Mouse (Mus musculus): Measurements from ENCODE around the gene Eml1. TPM values are rescaled to one million over a fixed set of nuclear protein-coding genes. Genes with fewer than 3 reads are reported as not detected.

The Eml1 gene
- polyA plus RNA-seq, 1 experiment from 2014 or later, result 10.6 TPM

DNA sequence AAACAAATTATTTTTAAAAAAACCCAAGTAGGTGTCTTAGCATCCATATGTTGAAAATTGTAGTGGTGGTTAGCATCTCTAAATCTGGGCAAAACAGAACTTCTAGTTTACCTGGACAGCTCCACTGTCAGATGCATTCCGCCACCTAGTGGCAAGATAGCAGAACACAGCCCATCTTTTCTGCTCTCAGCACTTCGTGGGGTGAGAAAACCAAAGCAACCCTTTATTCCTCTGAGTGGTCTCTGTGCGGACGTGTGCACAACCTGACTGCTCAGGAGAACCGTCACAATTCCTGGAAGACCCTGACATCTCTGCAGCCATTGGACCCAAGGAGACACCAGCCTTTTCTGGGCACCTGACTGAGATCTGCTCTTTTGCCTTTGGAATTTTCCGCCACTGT lies 170.3 kb downstream of the Eml1 start:
- no peaks in the 10 kb centered on the region for H3K9me3 ChIP-seq (replicated peaks)
- no peak overlapping the region for H3K4me3 ChIP-seq
- H3K36me3 ChIP-seq, result no peaks in the 10 kb centered on the region
- no peak for ATAC-seq
- WGBS (ENCODE audit: insufficient replicate concordance), result 16% methylated on average over 6 of the region's 6 CpGs
- no peak overlapping the region for H3K4me2 ChIP-seq
- no peaks in the 10 kb centered on the region for H3K4me1 ChIP-seq
- H3K9ac ChIP-seq, result no peak overlapping the region
- H3K27ac ChIP-seq, result no peak overlapping the region
- peaks cover 15% of the 10 kb centered on the region; the same call in 1 of the 2 replicates for H3K27me3 ChIP-seq (replicated peaks)

DNA sequence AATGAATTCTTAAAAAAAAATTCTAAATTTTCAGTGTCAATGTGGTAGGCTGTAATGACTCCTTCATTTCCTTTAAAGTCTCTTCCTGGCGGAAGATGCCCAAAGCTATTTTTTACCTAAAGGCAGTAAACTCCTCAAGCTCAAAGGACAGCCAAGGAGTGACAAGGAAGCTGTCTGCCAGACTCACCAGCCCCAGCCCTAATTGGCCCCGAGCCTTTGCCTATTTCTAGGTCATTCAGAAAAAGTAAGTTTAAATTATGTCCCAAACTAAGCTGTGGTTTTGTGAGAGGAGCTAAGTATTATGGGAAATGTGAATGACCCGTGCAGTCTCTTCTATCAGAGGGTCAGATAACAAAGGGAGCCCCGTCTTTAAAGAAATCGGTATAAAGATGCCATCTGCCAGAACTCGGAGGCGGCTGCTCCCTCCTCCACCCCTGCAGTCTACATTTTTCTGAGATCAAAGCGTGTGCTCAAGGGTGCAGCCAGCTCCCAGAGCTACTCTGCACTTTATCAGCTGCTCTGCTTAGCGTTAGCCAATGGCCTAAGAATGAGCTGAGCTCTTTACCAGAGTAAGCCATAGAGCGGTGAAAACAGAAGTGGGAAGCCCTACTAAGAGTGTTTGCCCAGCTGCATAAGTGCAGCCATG lies 175.9 kb downstream of the Eml1 start:
- ATAC-seq, result no peak
- Histone ChIP-seq H3K4me3 (no peak overlapping the region), H3K4me2 (no peak overlapping the region), H3K27me3 (replicated peaks) (peaks cover 27% of the 10 kb centered on the region), H3K27ac (no peak overlapping the region), H3K9ac (no peak overlapping the region), H3K9me3 (replicated peaks) (0 out of 2 replicates have a peak, but pooled peaks cover 3% of the 10 kb centered on the region), H3K36me3 (no peaks in the 10 kb centered on the region), H3K4me1 (no peaks in the 10 kb centered on the region)
- 26% methylated on average over 10 of the region's 10 CpGs for WGBS (ENCODE audit: insufficient replicate concordance)

DNA sequence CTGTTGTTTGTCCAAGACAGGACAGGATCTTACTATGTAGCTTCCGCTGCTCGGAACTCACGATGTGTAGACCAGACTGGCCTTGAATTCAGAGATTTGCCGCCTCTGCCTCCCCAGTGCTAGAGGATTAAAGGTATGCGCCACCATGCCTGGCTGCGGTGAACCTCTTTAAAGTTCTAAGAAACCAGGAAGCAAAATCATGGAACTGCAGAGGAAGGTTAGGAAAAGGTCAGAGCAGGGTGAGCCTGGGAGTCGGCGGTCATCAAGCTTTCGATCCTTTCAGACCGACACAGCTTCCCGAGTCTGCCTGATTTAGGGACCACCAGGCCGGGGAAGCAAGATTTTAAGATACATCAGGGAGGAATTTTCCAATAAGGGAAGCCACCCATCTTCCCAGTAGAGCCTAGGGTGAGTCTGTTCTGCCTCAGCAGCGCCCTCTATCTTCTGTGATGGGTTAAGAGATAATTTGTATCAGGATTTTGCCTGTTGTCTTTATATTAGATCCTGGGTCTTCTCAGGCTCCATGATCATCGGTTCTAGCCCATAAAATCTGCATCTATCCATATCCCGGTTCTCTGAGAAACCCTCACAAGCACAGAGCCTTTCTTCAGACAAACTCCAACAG lies 176.6 kb downstream of the Eml1 start:
- H3K4me3 ChIP-seq, result no peak overlapping the region
- no peak overlapping the region for H3K4me2 ChIP-seq
- ATAC-seq, result no peak
- H3K4me1 ChIP-seq, result no peaks in the 10 kb centered on the region
- peaks cover 33% of the 10 kb centered on the region for H3K27me3 ChIP-seq (replicated peaks)
- no peaks in the 10 kb centered on the region for H3K36me3 ChIP-seq
- H3K9ac ChIP-seq, result no peak overlapping the region
- H3K27ac ChIP-seq, result no peak overlapping the region
- 61% methylated on average over 15 of the region's 15 CpGs for WGBS (ENCODE audit: insufficient replicate concordance)
- 0 out of 2 replicates have a peak, but pooled peaks cover 3% of the 10 kb centered on the region for H3K9me3 ChIP-seq (replicated peaks)

DNA sequence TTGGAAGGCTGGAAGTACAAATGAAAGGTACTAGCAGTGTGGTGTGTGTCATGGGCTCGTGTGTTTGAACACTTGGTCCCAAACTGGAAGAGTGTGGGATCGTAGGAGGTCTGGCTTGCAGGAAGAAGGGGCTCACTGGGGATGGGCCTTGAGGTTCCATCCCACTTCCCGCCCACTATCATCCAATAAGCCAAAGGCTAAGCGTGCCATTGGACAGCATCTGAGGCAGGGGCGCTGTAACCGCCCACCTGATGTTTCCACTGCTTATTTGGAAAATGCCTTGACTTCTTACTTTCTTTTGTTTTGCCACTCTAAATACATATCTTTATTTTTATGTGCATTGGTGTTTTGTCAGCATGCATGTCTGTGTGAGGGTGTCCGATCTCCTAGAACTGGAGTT lies 181.0 kb downstream of the Eml1 start:
- Histone ChIP-seq H3K9me3 (replicated peaks) (0 out of 2 replicates have a peak, but pooled peaks cover 3% of the 10 kb centered on the region), H3K27me3 (replicated peaks) (peaks cover 57% of the 10 kb centered on the region), H3K4me2 (no peak overlapping the region), H3K9ac (no peak overlapping the region), H3K36me3 (no peaks in the 10 kb centered on the region), H3K27ac (no peak overlapping the region), H3K4me1 (peaks cover 19% of the 10 kb centered on the region; the same call in 1 of the 2 replicates), H3K4me3 (no peak overlapping the region)
- WGBS (ENCODE audit: insufficient replicate concordance), result 71% methylated on average over 7 of the region's 7 CpGs
- ATAC-seq, result no peak

DNA sequence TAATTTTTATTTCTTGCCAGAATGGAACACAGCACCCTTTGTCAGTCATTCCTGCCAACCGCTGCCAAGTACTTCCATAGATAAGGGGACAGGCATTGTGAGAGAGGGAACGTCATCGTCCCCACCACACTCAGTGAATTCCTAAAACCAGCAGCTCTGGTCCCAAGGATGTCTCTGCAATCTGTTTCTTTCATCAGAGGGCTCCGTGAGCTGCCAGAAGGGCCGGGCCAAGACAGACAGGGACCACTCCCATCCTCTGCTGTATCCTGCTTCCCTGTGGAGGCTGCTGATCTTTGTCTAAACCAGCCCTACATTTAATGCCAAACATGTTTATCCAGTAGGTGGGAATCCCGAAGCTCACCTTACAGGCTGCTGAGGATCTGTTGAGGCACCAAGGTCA lies 182.3 kb downstream of the Eml1 start:
- ATAC-seq, result no peak
- Histone ChIP-seq H3K4me1 (peaks cover 32% of the 10 kb centered on the region; the same call in 1 of the 2 replicates), H3K4me3 (no peak overlapping the region), H3K36me3 (no peaks in the 10 kb centered on the region), H3K27me3 (replicated peaks) (peaks cover 56% of the 10 kb centered on the region), H3K9ac (no peak overlapping the region), H3K4me2 (no peak overlapping the region), H3K27ac (no peak overlapping the region), H3K9me3 (replicated peaks) (0 out of 2 replicates have a peak, but pooled peaks cover under 1% of the 10 kb centered on the region)
- WGBS (ENCODE audit: insufficient replicate concordance), result 30% methylated on average over 6 of the region's 6 CpGs

DNA sequence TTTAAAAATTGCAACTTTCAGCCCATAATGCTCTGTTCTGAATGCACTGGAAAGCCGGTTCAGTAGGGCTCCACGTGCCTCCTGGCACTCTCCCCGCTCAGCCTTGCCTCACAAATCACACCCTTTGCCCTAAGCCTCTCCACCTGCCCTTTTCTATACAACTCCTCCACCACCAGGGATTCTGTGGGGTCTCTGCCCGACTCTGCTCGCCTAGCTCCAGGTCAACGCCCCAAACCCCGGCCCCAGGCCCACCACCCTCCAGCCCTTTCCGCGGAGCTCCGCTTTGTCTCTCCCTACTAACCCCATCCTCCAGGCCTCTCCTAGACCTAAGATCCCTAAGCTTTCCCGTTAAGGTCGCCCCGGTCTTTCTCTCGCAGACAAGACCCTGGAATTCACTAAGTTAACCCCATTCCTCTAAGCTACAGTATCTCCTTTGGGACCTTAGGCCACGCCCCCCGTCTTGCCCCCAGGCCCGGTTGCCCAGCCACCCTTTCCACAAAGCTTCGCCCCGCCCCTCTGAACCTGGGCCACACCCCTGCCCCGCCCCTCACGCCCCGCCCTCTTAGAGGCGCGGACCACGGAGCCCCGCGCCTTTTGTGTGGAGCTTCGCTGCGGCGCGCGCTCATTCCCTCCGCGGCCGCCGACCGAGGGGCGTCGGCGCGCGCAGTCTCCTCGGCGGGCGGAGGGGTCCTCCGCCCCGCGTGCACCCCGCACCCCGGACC lies 183.5 kb downstream of the Eml1 start, which contains the start of gene Evl:
Evl (plus strand) TSS at position 601 of the 722 bp plus-strand sequence.
- Histone ChIP-seq H3K36me3 (no peaks in the 10 kb centered on the region), H3K9me3 (replicated peaks) (no peaks in the 10 kb centered on the region), H3K4me2 (peak within 1 kb of the TSS; percentile 90), H3K4me1 (peaks cover 39% of the 10 kb centered on the region; the same call in 1 of the 2 replicates), H3K27me3 (replicated peaks) (peaks cover 56% of the 10 kb centered on the region), H3K27ac (peak within 1 kb of the TSS; percentile 36; the same call in 1 of the 2 replicates), H3K9ac (peak within 1 kb of the TSS; percentile 69), H3K4me3 (peak within 1 kb of the TSS; percentile 71)
- 3% methylated on average over 39 of the region's 50 CpGs for whole genome bisulfite sequencing (ENCODE audit: insufficient replicate concordance)
- ATAC-seq, result peak; percentile 82

DNA sequence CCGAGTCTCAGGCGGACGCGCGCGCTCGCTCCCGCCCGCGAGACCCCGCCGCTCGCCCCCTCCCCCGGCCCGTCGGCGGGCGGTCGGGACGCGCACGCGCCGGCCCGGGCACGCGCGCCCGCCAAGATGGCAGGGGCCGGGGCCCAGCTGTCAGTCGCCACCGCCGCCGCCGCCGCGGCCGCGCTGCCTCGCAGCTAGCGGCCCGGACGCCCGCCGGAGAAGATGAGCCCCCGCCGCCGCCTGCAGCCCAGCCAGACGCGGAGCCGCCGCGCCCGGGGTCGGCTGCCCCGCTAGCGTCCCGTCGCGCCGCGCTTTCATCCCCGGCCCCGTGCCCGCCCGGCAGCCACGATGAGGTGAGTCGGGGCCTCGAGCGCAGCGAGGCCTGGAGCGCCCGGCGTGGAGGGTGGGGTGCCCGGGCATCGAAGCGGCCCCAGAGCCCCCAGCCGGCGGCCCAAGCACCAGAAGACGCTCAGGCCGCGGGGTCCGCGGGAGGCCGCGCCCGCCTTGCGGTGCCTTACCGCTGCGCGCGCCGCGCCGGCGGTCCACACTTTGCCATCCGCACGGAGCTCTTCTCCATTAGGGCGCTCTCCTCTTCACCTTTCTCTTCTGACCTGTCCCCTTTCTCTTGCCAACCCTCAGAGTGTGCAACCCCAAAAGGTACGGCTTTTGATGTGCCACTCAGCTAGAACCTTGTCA lies 184.3 kb downstream of the Eml1 start:
- peaks cover 56% of the 10 kb centered on the region for H3K27me3 ChIP-seq (replicated peaks)
- peak overlapping the region; percentile 36; the same call in 1 of the 2 replicates for H3K27ac ChIP-seq
- peak overlapping the region; percentile 71 for H3K4me3 ChIP-seq
- peak overlapping the region; percentile 90 for H3K4me2 ChIP-seq
- H3K9ac ChIP-seq, result peak overlapping the region; percentile 69
- ATAC-seq, result peak; percentile 64
- H3K36me3 ChIP-seq, result no peaks in the 10 kb centered on the region
- peaks cover 39% of the 10 kb centered on the region; the same call in 1 of the 2 replicates for H3K4me1 ChIP-seq
- no peaks in the 10 kb centered on the region for H3K9me3 ChIP-seq (replicated peaks)
- WGBS (ENCODE audit: insufficient replicate concordance), result under 1% methylated on average over 56 of the region's 100 CpGs

DNA sequence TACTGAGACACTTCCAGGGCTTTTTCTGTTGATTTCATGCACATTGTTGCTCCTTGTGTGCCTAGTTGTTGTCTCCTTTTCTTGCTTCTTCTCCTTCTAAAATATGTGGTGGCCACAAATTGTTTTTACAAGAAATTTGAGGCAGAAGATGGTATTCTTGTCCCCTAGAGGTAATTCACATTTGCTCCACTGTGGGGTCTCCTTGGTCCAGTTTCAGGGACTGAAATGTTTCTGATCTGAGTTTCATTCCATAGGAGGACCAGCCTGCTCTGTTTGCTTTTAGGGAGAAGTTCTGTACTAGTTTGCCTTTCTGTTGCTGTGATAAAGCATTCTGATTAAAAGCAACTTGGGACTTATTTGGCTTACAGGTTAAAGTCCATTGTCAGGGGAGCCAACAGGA lies 187.4 kb downstream of the Eml1 start:
- no peaks in the 10 kb centered on the region for H3K9me3 ChIP-seq (replicated peaks)
- no peak overlapping the region for H3K4me3 ChIP-seq
- no peak overlapping the region for H3K27ac ChIP-seq
- no peaks in the 10 kb centered on the region for H3K36me3 ChIP-seq
- H3K9ac ChIP-seq, result no peak overlapping the region
- H3K4me1 ChIP-seq, result peaks cover 39% of the 10 kb centered on the region; the same call in 1 of the 2 replicates
- ATAC-seq, result no peak
- H3K4me2 ChIP-seq, result no peak overlapping the region
- H3K27me3 ChIP-seq (replicated peaks), result peaks cover 33% of the 10 kb centered on the region

DNA sequence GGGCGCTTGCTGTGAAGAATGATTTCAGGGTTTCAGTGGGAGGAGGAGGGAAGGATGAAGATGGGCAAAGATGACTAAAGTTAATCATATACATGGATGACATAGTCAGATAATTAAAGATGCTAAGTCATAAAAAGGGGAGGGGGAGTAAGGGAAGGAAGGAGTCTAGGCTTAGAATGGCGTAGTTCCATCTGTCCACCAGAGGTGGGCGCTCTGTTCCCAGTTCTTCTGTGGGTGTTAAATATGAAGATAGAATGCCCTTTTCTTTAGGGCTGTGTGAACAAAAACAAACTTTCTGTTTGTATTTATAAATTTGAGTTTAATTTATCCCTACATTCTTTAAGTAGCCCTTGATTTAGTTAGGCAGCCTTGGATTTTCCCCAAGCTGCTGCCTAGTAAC lies 192.5 kb downstream of the Eml1 start:
- no peak overlapping the region for H3K27ac ChIP-seq
- H3K4me3 ChIP-seq, result no peak overlapping the region
- H3K36me3 ChIP-seq, result no peaks in the 10 kb centered on the region
- 69% methylated on average over 3 of the region's 3 CpGs for WGBS (ENCODE audit: insufficient replicate concordance)
- H3K27me3 ChIP-seq (replicated peaks), result no peaks in the 10 kb centered on the region
- H3K9me3 ChIP-seq (replicated peaks), result no peaks in the 10 kb centered on the region
- no peak overlapping the region for H3K4me2 ChIP-seq
- H3K4me1 ChIP-seq, result peaks cover 6% of the 10 kb centered on the region; the same call in 1 of the 2 replicates
- no peak for ATAC-seq
- H3K9ac ChIP-seq, result no peak overlapping the region

DNA sequence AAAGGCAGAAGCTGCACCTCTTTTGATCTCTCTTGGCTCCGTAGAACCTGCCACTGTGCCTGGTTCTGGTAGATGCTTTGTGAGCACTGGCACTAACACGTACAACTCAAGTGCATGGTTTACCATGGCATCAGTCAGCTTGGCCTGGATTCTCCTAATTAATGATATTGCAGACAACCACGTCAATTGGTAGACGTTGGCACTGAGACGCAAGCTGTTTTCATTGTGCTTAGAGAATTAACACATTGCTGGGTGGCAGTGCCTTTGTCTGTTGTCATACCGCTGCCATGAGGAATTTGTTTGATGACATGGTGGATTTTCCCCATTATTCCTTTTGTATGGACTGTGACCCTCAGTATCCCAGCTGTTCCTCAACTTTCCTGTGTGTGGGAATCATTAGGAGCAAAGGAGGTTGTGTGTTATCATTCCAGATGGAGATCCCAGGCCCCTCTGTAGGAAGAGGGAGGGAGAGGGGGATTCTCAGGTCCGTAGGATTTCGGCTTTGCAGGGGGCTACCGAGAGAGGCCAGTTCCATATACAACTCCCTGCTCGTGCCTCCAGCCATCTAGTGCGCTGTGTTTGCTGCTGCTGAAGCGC lies 194.3 kb downstream of the Eml1 start:
- Histone ChIP-seq H3K9me3 (replicated peaks) (no peaks in the 10 kb centered on the region), H3K4me2 (no peak overlapping the region), H3K27ac (no peak overlapping the region), H3K9ac (no peak overlapping the region), H3K36me3 (no peaks in the 10 kb centered on the region), H3K4me3 (no peak overlapping the region), H3K4me1 (no peaks in the 10 kb centered on the region), H3K27me3 (replicated peaks) (no peaks in the 10 kb centered on the region)
- 76% methylated on average over 12 of the region's 12 CpGs for WGBS (ENCODE audit: insufficient replicate concordance)
- ATAC-seq, result no peak

DNA sequence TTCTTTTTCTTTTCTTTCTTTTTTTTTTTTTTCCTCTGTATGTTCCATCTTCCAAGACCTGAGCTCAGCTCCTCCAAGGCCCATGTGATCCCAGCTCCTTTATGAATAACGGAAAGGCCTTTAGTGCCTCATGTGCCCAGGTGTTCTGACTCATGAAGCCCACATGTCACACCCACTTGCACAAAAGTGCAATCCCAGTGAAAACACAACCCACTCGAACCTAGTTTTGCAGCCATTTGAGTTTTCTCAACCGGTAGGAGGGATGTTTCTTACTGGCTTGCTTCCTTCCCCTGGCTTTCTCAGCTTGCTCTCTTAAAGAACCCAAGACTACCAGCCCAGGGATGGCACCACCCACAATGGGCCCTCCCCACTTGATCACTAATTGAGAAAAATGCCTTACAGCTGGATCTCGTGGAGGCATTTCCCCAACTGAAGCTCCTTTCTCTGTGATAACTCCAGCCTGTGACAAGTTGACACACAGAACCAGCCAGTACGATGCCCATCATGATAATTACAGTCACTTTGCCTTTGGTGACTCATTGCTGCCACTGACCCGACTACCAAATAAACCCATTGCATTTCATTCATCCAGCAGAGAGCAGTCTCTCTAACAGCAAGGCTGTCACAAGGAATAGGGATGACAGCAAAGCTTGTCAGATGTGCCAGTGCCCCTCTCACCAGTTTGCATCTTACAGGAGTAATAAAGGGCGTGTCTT lies 208.6 kb downstream of the Eml1 start:
- Histone ChIP-seq H3K9ac (no peak overlapping the region), H3K9me3 (replicated peaks) (no peaks in the 10 kb centered on the region), H3K4me2 (no peak overlapping the region), H3K27me3 (replicated peaks) (no peaks in the 10 kb centered on the region), H3K36me3 (no peaks in the 10 kb centered on the region), H3K4me3 (no peak overlapping the region), H3K4me1 (no peaks in the 10 kb centered on the region), H3K27ac (no peak overlapping the region)
- WGBS (ENCODE audit: insufficient replicate concordance), result 55% methylated on average over 7 of the region's 7 CpGs
- ATAC-seq, result no peak
